Mouse (Mus musculus) right cerebral cortex, postnatal 25 days (tissue): ENCODE data around the gene Cd47.

Experiments used
- DNase-seq: peaks from one replicate; pipeline ENCODE4 v3.0.0; 2022

Gene Cd47

GRCm38 (mm10) chr16:49920191-49920590 is 119.9 kb downstream of the Cd47 start:
- no peak for DNase-seq

GRCm38 (mm10) chr16:49921677-49922076 is 121.3 kb downstream of the Cd47 start:
- no peak for DNase-seq

GRCm38 (mm10) chr16:49922098-49922497 is 121.8 kb downstream of the Cd47 start:
- DNase-seq, result no peak

GRCm38 (mm10) chr16:49923720-49924119 is 123.4 kb downstream of the Cd47 start:
- DNase-seq, result no peak

GRCm38 (mm10) chr16:49924941-49925340 is 124.6 kb downstream of the Cd47 start:
- DNase-seq, result no peak

GRCm38 (mm10) chr16:49933274-49933673 is 132.9 kb downstream of the Cd47 start:
- no peak for DNase-seq

- no peak for DNase-seq
Observed at GRCm38 (mm10) chr16:49936008-49936443, 135.7 kb downstream of the Cd47 start.

- DNase-seq, result no peak
Observed at GRCm38 (mm10) chr16:49936793-49937192, 136.5 kb downstream of the Cd47 start.

- DNase-seq, result no peak
Observed at GRCm38 (mm10) chr16:49937218-49938165, 137.2 kb downstream of the Cd47 start.

GRCm38 (mm10) chr16:49938483-49939301 is 138.4 kb downstream of the Cd47 start:
- DNase-seq, result no peak

- DNase-seq, result no peak
Observed at GRCm38 (mm10) chr16:49939376-49939775, 139.0 kb downstream of the Cd47 start.

- DNase-seq, result no peak
Observed at GRCm38 (mm10) chr16:49940473-49940872, 140.1 kb downstream of the Cd47 start.

GRCm38 (mm10) chr16:49941031-49941430 is 140.7 kb downstream of the Cd47 start:
- DNase-seq, result no peak

- DNase-seq, result no peak
Observed at GRCm38 (mm10) chr16:49943726-49944125, 143.4 kb downstream of the Cd47 start.

- DNase-seq, result no peak
Observed at GRCm38 (mm10) chr16:49945084-49945483, 144.8 kb downstream of the Cd47 start.

GRCm38 (mm10) chr16:49947049-49947448 is 146.7 kb downstream of the Cd47 start:
- no peak for DNase-seq

- no peak for DNase-seq
Observed at GRCm38 (mm10) chr16:49947610-49948009, 147.3 kb downstream of the Cd47 start.

- DNase-seq, result no peak
Observed at GRCm38 (mm10) chr16:49948287-49948686, 148.0 kb downstream of the Cd47 start.

- no peak for DNase-seq
Observed at GRCm38 (mm10) chr16:49949261-49949660, 148.9 kb downstream of the Cd47 start.

- no peak for DNase-seq
Observed at GRCm38 (mm10) chr16:49950340-49950739, 150.0 kb downstream of the Cd47 start.

- DNase-seq, result no peak
Observed at GRCm38 (mm10) chr16:49951288-49951691, 151.0 kb downstream of the Cd47 start.

GRCm38 (mm10) chr16:49951925-49952523 is 151.7 kb downstream of the Cd47 start:
- no peak for DNase-seq

GRCm38 (mm10) chr16:49953817-49954216 is 153.5 kb downstream of the Cd47 start:
- no peak for DNase-seq
